Mouse (Mus musculus) thymus, postnatal 0 days (tissue): Measurements from ENCODE around the gene Foxc2. TPM values are rescaled to one million over a fixed set of nuclear protein-coding genes. Genes with fewer than 3 reads are reported as not detected.
"Not testable (repeated sequence)": the region's sequence is repeated elsewhere in the genome, so short reads cannot be mapped to it uniquely, and the experiment has no call there.

ENCODE experiments used
- DNase-seq: peaks from one replicate; pipeline ENCODE4 v3.0.0-alpha.2; 2015; ENCODE audit warnings: low spot score
- polyA plus RNA-seq: library from polyadenylated mRNA; unstranded; fragments of >200 nt; fragmentation: Nextera tagmentation; extraction: Ambion mirVana; gene quantifications from 2 replicates; pipeline ENCODE4 v1.2.1, GENCODE M21; 2015

Foxc2 gene
- polyA plus RNA-seq, 1 experiment from 2014 or later, result 0.31 TPM

DNA sequence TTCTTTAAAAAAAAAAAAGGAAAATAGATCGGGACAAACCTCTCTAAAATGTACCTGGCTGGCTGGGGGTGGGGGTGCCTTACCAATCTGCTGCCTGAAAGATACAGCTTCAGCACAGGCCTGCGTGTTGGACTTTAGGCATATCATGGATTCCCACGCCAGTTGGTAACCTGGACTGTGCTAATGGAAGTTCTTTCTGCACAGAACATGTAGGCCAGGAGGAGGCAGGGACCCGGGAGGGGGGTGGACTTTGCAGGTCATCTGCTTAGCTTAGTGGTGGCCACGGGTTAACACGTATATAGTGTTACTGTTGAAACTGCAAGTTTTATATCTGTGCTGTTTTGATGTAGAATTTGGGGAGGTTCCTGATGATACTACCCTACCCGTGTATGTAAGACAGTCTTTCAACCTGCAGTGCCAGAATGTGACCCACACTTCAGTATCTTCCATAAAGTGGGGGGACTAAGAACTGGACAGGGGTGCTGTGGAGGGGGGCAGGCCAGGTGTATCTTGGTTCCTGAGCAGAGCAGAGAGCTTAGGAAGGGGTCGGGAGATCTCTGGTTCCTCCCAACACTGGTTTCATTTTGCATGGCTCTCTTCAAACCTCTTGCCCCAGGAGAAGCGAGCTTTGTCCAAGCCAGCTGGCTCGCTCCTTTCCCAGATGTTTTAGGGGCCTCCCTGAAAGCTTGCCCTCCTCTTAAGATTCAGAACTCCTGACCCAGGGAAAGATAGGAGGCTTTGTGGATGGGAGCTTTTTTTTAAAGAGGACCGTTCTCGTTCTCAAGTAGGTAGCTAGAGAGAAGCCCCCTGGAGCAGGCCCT, 3.9 kb downstream of the Foxc2 start:
- no peak for DNase-seq

DNA sequence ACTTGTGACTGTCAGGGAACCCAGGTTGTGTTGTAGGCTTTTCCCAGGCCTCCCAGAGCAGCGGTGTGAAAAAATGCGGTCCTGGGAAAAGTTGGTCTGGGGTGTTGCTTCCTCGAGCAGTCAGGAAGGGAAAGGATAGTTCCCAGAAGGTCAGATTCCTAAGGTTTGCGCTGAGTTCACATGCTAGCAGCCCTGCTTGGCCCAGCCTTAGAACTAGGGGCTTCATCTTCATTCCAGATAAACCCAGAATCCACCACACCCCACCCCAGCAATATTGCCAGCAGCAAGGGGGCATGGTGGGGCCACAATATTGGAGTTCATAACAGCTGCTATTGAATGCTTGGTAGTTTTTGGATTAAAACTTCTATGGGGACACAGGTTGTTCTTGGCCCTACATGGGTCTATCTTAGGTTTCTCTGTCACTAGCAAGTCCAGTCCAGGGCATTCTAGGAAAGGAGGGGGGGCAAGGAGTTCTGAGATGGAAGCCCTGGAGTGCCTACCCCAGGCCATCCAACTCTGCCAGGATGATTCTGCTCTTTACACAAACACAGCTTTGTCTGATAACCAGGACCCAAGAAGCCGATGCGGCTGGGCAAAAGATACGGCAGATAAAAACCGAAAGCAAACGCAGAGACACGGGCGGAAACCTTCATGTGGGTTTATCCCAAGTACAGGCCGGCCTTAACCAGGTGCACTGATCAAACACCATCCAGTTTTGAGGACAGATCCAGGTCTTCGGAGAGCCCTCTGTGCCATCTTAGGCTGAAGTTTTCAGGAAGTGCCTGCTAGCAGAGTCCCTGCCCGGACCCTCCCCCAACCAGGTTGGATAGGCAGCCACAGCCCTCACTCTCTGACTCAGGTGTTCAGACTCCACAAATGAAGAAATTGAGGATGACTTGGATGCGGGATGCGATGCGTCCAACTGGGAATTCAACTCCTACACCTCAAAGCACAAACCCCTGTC, 4.8 kb downstream of the Foxc2 start:
- DNase-seq, result no peak

DNA sequence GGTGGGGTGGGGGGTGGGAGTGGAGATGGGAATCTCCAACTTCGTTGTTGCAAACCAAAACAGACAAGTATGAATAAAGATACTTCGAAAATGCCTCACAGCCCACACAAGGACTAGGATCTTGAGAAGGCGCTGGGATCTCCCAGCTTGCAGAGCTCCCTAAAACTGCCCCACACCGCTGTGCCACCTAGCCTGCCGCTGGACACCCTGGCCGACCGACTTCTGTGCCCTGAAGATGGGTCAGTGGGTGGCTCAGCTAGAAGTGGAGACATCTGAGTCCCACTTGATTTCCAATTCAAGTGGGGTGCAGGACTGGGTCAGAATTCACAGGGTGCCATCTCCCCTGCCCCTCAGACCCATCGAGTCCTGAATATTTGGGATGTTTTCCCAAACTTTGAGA, 5.7 kb downstream of the Foxc2 start:
- DNase-seq, result no peak

DNA sequence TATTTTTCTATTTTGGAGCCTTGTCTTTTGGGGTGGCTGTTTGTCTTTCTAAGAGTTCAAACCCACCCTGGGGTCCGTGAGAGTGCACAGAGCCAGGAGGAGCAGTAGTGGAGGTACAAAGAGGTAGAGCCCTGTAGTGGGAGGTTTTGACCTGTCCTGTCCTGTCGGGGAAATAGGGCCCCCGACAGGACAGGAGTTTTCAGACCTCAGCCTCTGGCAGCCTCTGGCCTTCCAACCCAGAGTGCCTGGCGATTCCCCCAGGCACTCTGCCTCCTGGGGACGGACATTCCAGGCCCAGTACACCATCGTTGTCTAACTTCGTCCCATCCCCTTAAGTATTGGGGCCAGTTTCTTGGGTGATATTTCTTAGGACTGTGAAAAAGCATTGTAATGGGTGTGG, 6.4 kb downstream of the Foxc2 start:
- no peak for DNase-seq

DNA sequence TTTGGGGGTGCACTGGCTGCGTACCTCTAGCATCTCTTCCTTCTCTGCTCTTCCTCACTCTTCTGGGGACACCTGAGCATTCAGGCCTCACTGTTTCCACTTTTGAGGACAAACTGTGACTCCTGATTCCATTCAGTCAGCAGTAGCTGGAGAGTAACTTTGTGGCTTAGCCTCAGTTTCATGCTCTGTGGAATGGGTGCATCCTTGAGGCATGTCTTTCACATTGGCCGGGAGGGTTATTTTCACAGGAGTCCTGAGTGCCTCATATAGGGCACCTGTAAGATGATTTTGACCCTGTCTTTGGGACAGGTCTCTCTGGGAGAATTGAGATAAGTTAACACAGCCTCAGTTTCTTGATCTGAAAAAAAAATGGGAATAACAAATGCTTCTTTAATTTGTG, 7.1 kb downstream of the Foxc2 start:
- no peak for DNase-seq

DNA sequence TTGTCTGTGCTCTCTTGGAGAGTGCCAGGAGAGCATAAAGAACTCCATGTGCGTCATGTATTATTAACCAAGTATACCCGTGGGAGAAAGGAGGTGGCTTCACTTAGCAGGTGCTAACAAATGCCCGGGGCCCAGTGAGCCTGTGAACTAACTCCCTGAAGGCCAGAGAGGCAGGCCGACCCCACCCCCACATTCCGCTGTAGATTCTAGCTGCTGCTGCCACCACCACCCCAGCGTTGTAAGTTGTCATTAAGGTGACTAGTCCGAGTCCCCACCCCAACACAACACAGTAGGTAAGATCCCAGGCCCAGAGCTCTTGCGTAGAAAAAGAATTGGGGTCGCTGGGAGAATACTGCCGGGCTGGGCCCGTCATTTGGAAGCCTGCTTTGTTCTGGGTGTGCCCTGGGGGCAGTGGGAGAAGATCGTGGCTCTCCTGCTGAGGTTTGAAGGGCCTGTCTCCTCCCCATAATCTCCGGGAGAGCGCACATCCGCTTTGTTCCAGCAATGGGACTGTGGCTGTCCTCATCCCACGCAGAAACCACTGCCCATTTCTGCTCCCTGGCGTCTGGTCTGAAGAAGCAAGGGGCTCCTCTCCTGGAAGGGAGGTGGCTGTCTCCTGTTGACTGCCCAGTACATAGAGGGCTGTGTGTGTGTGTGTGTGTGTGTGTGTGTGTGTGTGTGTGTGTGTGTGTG, 8.7 kb downstream of the Foxc2 start:
- no peak for DNase-seq

DNA sequence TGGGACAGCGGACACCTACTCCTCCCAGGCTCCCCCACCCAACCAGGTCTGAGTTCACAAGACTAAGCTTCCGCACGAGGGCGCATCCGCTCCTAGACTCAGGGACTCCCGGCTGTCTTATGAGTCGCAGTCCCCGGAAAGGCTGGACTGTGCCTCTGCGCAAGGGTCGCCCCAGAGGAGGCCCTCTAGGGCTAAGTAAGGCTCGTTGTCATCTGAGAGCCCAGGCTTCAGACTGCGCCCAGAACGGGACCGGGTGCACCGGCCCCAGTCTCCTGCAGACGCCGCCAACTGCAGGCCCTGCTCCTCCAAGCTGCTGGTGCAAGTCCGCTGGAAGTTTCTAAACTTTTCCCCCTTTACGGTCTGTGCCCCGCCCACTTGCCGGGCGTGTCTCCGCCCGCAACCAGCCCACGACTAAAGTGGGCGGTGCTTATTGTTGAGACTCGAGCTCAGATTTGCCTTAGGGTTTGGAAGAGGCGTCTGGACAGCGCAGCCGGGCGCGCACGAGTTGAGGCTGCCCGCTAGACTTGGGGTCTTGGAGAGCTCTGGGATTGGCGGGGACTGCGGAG, 9.4 kb downstream of the Foxc2 start:
- peak; percentile 37 for DNase-seq

DNA sequence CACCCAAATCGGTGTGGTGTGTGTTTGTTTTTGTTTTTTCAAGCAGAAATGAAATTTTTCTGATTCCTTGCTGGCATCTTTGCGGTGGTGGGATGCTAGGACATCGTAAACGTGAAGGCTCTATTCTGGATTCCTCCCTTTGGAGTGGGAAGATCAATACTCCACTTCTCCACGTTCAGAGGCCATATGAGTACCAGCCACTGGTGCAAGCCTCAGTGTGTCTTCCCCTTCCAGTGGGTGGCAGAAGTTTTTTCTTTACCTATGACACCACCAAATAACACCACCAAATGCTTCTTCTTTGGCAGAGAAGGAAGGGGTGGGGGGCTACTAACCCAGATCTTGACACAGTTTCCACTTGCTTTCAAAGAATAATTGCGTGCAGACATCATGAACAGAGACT, 10.2 kb downstream of the Foxc2 start:
- no peak for DNase-seq

DNA sequence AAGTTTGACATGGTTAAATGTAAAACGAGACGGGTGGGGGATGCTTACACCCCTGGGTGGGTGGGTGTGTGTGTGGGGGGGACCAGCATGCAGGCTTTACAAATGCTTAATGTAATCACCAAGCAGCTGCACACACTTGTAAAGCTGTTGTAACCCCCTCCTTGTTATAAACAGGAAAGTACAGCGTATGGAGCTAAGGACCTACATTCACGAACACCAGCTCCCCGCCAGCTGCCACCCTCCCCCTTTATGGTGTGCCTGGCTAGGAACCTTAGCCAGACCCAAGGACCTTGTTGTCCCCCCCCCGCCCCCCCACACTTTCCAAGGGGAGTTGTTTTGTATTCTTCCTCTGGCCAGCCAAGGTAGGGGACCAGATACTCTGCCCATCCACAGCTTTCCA, 10.7 kb downstream of the Foxc2 start:
- no peak for DNase-seq

DNA sequence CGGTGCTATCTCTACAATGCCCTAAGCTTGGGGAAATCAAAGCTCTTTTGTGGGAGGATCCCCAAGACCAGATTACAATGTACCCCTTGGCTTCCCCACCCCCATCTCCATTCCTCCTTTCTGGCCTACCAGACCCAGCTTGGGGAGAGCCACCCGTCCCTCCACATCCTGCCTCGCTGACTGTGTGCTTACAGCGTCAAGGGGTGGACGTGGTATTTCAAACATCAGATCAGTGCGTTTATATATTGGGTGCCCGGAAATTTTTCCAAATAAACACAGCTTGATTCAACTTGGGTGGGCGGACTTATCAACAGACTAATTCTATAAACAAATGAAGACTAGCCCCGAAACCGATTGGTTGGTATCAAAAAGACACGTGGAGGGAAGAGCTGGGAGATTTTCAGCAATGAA, 11.3 kb downstream of the Foxc2 start:
- DNase-seq, result no peak

DNA sequence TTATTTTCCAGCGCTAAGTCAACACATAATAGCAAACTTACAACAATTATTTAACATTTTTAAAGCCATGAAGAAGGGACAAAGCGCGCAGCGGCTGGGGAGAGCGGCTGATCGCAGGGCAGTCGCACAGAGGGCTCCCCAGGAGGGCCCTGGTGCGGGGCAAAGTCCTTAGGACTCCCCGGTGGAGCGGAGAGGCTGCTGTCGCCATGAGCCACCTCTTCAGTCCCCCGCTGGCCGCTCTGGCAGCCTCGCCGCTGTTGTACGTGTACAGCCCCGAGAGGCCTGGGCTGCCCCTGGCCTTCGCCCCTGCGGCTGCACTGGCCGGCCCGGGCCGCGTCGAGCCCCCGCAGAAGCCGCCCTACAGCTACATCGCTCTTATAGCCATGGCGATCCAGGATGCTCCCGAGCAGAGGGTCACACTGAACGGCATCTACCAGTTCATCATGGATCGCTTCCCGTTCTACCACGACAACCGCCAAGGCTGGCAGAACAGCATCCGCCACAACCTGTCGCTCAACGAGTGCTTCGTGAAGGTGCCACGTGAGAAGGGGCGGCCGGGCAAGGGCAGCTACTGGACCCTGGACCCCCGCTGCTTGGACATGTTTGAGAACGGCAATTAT, 11.9 kb downstream of the Foxc2 start, which contains the start of gene Foxl1:
TSS of gene Foxl1 (plus strand) at position 185 of the 620 bp plus-strand sequence.
- DNase-seq, result no peak

DNA sequence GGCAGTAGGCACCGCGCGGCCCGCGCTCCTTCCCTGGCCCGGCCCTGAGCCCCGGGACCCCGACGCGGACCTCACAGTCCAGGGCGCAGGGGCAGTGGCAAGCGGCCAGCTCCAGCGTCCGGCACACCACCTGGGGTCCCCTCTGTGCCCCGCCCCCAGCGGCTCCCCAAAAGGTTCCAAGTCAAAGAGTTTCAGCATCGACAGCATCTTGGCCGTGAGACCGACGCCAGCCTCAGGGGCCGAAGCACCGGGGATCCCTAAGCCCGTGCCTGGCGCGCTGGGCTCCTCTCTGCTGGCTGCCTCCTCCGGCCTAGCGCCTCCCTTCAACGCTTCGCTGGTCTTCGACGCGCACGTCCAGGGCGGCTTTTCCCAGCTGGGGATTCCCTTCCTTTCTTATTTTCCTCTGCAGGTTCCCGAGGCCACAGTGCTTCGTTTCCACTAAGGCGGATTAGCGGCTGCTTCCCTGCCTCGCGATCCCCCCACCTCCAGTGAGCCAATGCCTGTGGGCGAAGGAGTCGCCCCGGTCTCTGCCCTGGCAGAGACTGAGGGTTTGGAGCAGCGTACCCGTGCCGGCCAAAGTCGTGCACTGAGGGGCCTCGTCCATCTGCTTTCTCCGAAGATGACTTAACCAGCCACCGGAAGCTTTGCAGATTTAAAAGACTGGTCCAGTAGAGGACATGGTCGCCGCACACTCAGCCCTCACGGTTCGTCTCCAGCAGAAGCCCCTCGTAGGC, 12.7 kb downstream of the Foxc2 start:
- DNase-seq, result no peak

DNA sequence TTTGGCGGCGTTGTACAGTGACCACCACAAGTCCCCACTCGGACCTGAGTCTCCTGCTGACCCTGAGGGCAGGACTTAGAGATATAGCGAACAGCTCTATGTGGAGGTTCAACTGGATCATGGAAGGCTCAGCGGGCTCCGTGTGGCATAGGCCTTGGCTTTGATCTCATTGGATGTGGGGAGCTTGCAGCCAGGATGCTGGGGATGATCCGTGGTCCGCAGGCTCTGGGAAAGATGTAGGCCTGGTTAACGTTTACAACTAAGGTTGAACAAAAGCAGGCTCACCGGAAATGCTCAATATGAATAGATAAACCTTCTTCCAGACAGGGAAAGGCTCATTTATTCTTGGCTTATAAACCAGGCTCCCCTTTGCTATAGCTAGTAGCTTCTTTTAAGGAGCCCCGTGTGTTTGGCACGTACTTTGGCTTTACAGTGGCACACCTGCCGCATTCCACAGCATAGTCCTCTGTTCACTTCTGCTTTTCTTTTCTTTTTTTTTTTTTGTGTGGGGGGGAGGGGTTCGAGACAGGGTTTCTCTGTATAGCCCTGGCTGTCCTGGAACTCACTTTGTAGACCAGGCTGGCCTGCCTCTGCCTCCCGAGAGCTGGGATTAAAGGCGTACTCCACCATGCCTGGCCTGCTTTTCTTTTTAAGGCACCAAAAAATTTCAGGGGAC, 13.4 kb downstream of the Foxc2 start:
- no peak for DNase-seq

DNA sequence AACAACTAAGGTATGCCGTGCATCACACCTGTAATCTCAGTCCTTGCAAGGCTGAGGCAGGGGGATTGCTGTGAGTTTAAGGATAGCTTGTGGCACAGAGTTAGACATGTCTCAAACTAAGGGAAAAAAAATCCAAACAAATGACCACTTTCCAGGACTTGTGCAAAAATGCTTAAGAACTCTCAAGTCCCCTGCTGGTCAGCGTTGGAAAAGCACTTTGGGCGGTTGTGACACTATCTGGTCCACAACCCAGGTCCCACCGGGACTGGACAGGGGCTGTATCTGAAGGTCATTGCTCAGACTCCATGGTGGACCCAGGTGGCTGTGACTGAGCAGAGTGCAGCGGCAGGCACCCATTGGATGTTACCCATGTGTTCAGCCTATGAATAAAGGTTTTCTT, 14.6 kb downstream of the Foxc2 start:
- DNase-seq, result no peak

DNA sequence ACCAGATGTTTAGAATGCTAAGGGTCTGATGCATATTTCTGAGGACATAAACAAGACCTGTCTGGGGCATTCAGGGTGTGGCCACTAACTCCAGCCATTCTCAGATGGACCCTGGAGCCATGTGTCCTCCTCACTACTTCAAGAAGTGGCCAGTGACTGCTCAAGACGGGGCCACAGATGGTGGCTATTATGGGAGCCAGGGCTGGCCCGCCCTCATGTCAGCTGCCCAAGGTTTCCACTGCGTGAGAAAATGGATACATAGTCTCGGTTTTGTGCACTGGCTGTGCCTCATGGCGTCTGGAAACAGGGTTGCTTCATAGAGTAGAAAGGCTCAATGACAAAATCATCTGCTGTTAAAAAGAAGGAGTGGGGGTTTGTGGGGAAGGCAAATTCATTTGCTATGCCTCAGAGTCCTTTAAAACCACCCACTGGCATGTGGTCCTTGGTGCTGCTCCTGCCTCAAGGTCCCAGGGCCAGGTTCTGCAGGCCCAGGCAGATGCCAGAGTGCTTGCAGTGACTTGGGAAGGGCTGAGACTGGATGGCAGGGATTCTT, 17.1 kb downstream of the Foxc2 start:
- no peak for DNase-seq

DNA sequence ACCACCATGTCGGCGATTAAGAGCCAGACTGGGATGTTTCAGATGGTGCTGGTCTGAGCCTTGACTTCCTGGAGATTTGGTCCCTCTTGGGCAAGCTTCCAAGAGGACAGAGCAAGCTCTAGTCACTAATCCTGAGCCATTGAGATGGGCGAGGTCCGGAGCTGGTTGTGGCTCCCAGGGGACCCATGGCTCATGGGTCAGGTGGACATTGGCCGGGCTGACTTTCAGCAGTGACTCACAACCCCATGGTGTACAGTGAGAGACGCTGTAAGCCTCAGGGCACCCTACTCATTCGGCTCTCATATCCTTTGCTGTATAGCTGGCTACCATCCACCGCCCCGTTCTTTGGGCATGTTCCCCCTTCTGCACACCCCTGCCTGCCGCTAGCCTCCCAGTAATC, 18.1 kb downstream of the Foxc2 start:
- no peak for DNase-seq

DNA sequence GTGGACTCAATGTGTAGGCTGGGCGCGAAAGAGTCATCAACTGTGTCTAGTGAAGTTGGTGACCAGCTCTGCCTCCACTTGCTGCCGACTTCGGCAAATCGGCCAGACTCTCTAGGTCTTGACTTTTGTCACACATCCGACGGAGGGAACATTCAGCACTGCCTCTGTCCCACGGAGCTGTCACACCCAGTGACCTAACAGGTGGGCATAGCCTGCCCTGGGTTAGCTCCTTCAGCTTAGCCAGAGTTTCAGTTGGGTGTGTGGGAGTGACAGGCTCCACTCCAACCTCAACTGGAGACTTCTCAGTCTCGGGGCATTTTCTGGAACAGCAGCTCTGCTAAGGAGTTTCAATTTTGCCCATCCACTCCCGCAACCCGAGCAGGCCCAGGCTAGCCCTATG, 18.5 kb downstream of the Foxc2 start:
- DNase-seq, result no peak

DNA sequence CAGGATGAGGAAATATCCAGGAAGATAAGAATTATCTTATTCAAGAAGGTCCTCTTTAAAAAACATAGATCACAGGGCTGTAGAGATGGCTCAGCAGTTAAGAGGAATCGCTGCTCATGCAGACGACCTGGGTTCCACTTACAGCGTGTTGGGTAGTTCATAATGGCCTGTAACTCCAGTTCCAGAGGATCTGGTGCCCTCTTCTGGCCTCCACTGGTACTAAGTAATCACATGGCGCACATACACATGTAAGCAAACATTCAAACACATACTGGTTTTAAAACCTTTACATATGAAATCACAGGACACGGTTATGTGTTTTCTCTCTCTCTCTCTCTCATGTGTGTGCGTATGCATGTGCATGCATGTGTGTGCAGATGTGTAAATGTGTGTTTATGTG, 20.9 kb downstream of the Foxc2 start:
- DNase-seq, result no peak

DNA sequence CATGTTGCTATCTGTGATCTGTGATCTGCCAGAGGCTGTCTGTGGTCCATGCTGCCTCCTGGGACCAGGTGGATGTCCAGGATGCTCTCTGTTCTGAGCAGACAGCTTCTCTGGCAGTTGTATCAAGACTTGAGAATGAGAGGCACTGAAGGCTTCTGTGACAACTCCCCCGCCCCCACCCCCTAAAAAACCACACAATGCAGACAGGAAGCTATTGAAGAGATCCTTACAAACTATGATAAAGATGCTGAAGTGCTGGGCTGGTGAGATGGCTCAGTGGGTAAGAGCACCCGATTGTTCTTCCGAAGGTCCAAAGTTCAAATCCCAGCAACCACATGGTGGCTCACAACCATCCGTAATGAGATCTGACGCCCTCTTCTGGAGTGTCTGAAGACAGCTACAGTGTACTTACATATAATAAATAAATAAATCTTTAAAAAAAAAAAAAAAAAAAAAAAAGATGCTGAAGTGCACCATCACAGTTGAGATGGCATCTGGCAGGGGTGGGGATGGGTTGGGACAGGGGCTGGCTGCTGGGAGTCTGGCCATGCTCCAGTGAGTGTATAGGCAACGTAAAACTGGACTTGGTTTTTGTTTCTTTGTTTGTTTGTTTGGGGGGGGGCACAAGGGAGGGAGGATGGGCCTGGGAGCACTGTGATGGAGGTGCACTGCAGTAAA, 29.6 kb downstream of the Foxc2 start:
- not testable (repeated sequence) for DNase-seq
